Mouse (Mus musculus): ENCODE results near the gene Gnai2.

The Gnai2 gene

GRCm38 (mm10) chr9:107635279-107636028 is at the start of gene Gnai2:
Gene Gnai2 (minus strand): TSS chr9:107635367.
- peak; percentile 96 for DNase-seq

GRCm38 (mm10) chr9:107682405-107682804 is 47.2 kb upstream of the Gnai2 start:
- DNase-seq: no peak

GRCm38 (mm10) chr9:107679501-107679900 is 44.3 kb upstream of the Gnai2 start, which contains the start of gene Gnat1:
Gene Gnat1 (minus strand): TSS chr9:107679712.
- DNase-seq: no peak

GRCm38 (mm10) chr9:107678861-107679260 is 43.7 kb upstream of the Gnai2 start:
- DNase-seq: no peak

GRCm38 (mm10) chr9:107677819-107678526 is 42.8 kb upstream of the Gnai2 start:
- DNase-seq: peak; percentile 56

GRCm38 (mm10) chr9:107677091-107677784 is 42.1 kb upstream of the Gnai2 start:
- DNase-seq: peak; percentile 57

DNA sequence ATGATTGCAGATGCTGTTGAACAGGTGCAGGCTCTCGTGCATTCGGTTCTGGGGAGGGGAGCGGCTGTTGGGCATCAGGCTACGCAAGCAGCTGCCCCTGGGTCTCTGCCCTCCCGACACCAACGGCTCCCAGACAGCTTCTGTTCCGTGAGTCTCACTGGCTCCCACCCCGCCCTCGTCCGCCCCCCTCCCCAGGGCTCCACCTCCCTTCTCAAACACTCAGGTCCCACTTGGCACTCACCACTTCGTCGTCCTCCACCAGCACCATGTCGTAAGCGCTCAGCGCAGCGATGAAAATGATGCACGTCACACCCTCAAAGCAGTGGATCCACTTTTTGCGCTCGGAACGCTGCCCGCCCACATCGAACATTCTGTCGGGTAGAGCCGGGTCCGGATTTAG is 41.1 kb upstream of the Gnai2 start:
- no peak for DNase-seq

DNA sequence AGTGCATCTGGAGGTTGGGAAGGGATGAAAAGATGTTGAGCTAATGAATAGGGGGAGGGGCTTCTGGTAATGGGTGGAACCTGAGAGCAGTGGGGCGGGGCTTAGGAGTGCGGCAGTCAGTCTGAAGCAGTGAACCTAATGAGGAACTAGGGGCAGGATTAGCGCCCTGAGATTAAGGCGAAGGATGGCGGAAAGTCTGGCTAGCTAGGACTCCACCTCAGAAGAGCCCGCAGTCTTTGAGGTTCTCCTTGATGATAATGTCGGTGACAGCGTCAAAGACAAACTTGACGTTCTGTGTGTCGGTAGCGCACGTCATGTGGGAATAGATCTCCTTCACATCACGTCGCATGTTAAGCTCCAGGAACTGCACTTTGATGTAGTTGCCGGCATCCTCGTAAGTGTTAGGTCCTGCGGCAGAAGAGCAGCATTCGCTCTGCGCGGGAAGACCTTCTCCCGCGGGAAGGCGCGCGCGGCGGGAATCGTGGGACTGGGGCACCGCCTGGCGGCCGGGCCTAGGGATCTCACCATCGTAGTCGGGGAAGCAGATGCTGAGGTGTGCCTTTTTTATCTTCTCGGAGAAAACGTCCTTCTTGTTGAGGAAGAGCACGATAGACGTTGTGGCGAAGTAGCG is 40.6 kb upstream of the Gnai2 start:
- no peak for DNase-seq

DNA sequence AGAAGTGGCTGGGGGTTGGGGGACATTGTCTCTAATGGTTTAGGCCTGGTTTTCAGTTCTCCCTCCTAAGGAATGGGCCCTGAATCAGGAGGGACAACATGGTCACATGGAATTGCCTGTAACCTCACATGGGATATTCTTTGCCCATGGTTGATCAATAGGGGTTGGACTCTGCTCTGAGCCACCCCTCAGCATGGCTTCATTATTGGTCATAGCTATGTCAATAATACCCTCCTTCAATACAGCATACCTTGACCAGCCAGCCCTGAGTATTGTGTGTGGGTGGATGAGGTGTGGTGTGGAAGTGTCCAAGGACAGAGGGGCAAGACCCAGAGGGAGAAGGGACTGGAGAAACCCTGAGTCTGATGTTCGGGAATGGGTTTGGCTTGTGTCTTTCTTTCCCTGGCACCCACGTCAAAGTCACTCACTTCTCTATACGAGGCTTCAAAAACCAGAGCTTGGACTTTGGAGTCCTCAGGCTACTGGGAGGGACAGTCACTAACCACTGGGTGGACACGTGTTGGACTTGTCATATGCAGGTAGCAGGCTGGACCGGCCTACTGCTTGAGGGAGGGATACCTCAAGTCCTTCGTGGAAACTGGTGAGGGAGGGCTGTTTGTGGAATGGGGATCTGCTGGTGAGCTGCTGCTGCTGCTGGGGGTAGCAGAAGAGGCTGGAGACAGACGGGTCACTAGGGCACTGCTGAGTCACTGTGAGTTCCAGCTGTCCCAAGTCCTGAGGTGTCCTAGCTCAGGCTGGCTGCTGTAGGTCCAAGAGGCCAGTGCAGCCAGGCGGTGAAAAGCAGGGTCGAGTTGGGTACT is 39.7 kb upstream of the Gnai2 start:
- DNase-seq: no peak

- DNase-seq: no peak
Measured at GRCm38 (mm10) chr9:107670259-107670658, 35.1 kb upstream of the Gnai2 start.

- DNase-seq: no peak
Measured at GRCm38 (mm10) chr9:107669480-107669945, 34.3 kb upstream of the Gnai2 start, which contains the start of gene Slc38a3. Gene Slc38a3 (minus strand): TSS chr9:107669530.

DNA sequence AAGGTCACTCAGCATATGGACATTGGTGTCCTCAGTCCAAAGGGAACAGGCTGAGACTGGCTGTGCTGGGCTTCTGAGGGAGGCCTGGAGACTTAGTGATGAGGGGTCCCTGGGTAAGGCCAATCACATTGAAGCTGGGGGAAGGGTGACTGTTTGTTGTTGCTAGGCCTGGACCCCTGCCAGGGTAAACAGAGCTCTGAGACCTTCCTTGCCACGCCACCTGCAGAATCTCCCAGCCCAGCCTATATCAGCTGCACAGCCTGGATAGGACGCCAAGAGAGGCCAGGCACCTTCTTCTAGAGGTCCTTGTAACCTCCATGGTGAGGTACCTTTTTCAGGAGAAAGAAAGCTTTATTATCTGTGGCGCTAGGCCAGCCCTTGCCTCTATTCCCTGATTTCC is 33.7 kb upstream of the Gnai2 start:
- DNase-seq: no peak

DNA sequence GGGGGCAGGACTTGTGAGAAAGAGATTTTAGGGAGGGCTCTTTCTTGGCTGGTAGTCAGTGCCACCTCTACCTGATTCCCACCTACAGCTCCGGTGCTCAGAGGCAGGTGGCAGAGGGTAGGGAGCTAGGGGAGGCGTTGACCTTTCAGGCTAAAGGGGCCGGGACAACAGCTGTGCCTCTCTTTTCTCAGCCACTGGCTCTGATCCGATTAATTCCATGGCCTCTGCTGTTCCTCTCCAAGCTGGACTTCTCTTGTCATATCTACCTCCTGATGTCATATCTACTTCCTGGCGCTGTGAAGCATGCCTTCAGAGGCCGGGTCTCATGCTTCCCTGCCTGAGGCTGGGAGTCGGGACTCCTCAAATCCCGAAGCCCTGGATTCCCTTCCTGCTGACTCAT is 32.8 kb upstream of the Gnai2 start:
- DNase-seq: no peak

- DNase-seq: no peak
Measured at GRCm38 (mm10) chr9:107667219-107667618, 32.1 kb upstream of the Gnai2 start.

GRCm38 (mm10) chr9:107666751-107667205 is 31.6 kb upstream of the Gnai2 start:
- DNase-seq: no peak

DNA sequence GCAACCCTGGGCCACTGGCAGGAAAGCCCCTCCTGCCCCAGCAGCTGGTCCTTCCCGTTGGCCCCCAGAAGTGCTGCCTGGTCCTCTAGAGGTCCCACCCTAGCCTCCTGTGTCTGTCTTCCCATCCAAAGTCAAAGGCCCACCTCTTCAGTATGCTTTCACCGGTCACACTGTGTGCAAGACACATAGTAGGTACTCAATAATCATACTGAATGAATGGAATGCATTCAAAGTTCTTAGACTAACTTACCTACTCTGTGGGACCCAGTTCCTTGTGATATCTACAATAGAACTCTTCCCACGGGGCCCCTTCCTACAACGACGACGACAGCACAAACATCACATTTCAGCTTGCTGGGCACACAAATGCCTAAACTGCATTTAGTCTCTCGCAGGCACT is 30.1 kb upstream of the Gnai2 start:
- no peak for DNase-seq

- no peak for DNase-seq
Measured at GRCm38 (mm10) chr9:107663525-107663924, 28.4 kb upstream of the Gnai2 start.

DNA sequence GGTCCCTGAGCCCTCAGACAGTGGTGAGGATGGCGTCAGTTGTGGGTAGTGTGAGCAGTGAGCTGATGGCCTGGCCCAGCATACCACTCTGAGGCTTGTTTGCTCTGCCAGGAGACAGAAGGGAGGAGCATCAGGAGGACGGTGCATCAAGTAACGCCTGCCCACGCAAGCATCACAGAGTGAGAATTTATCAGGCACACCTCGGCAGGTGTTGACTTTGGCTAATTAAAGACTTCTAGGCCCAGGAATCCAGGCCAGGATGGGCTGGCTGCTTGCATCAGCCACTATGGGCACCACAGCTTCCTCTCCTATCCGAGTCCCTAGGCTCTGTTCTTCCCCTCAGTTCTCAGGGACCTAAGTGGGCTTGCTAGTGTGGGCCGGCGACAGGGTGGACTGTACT is 27.2 kb upstream of the Gnai2 start:
- no peak for DNase-seq

DNA sequence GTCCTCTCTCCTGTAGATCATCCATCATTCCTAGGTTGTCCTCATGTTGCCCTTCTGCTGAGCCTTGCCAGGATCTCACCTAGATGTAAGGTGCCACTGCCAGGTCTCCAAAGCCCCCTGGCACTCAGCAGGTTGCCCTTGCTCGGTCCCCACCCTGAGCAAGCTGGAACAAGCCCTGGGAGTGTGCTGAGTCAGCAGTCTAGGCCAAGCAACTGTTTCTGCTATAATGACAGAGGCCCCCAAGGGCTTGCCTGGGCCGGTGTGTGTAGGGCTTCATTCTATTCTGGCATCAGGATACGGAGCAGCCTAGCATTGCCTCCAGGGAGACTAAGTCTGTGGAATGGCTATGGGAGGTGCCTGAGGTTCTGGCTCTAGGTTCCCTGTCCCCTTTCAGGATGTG is 25.6 kb upstream of the Gnai2 start:
- DNase-seq: no peak

GRCm38 (mm10) chr9:107659961-107660360 is 24.8 kb upstream of the Gnai2 start:
- DNase-seq: no peak

GRCm38 (mm10) chr9:107659551-107659950 is 24.4 kb upstream of the Gnai2 start:
- peak; percentile 59 for DNase-seq

DNA sequence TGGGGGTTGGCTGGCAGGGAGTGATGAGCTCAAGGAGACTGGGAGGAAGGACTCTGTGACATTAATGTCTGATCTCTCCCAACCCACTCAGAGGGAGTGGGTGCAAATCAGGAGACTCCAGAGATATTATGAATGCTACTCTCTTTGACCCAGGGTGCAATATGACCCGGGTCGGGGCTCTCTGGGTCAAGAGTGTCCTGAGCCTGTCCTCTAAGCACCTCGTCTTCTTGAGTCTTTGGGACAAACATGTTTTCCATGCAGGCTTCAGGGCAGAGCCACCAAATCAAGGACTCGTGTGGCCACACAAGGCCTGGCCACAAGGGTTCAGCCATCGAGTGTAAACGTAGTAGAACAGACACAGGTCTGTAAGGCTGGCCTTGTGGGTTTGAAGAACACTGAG is 22.9 kb upstream of the Gnai2 start:
- no peak for DNase-seq

All from cerebellum, adult 11-12 months (tissue).